Mouse (Mus musculus): Measurements from ENCODE around the gene Bivm. TPM values are rescaled to one million over a fixed set of nuclear protein-coding genes. Genes with fewer than 3 reads are reported as not detected.

The Bivm gene
- polyA plus RNA-seq, 1 experiment from 2014 or later = 4.4 TPM

DNA sequence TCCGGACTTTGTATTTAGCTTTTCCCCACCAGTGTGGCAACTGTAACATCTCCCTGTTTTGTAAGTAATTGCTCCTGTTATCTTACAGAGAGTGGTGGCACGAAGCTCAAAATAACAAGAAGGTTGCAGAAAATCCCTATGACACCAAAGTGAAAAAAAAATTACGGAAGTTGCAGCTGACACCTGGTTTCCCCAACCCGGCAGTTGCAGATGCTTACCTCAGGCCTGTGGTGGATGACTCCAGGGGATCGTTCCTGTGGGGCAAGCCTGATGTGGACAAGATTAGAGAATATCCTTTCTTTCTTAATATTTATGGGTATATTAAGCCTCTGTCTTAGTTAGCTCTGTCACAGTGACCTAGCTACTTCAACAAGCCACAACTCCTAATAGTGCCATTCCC lies 59.3 kb downstream of the Bivm start:
- Histone ChIP-seq H3K9ac (no peak overlapping the region), H3K27ac (no peak overlapping the region), H3K4me2 (no peak overlapping the region), H3K9me3 (replicated peaks) (no peaks in the 10 kb centered on the region), H3K4me1 (replicated peaks) (no peaks in the 10 kb centered on the region), H3K27me3 (no peaks in the 10 kb centered on the region), H3K36me3 (peaks cover 62% of the 10 kb centered on the region), H3K4me3 (replicated peaks) (no peak overlapping the region)
- DNase-seq (no peak), ATAC-seq (ENCODE audit: low read depth) (no peak)
- WGBS (ENCODE audit: insufficient replicate concordance) = 81% methylated on average over 5 of the region's 5 CpGs

DNA sequence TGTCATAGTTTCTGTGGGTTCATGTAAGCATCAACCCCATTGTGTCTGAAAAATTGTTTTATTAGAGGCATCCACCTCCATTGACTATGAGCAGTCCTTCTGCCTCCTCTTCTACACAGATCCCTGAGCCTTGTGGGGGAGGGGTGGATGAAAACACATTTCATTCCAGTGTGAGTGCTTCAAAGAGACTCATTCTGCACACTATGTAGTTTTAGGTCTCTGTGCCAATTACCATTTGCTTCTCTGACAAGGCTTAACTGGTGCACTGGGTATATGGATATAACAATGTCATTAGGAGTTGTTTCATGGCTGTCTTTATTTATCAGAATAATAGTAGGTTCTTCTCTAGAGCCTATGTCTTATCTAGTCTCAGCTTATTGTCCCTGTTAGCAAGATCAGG lies 67.6 kb downstream of the Bivm start:
- Histone ChIP-seq H3K9ac (no peak overlapping the region), H3K27ac (no peak overlapping the region), H3K4me3 (replicated peaks) (no peak overlapping the region), H3K4me2 (no peak overlapping the region), H3K27me3 (no peaks in the 10 kb centered on the region), H3K4me1 (replicated peaks) (no peaks in the 10 kb centered on the region), H3K9me3 (replicated peaks) (no peaks in the 10 kb centered on the region), H3K36me3 (peaks cover 3% of the 10 kb centered on the region; the same call in 1 of the 2 replicates)
- DNase-seq (no peak), ATAC-seq (ENCODE audit: low read depth) (no peak)

Other genes with a start within 250 kb of the Bivm start
- 32.9 and 41.2 TPM in 2 replicates for gene Tpp2, start 185.3 kb upstream of the Bivm start, polyA plus RNA-seq (2015; fragmentation: Nextera tagmentation; extraction: Ambion mirVana)
- gene Mettl21c, start 98.9 kb upstream of the Bivm start, polyA plus RNA-seq (2015; fragmentation: Nextera tagmentation; extraction: Ambion mirVana) = 0.06 and 0.13 TPM in 2 replicates
- 0.13 and 0.20 TPM in 2 replicates for gene Gm8251, start 57.0 kb upstream of the Bivm start, polyA plus RNA-seq (2015; fragmentation: Nextera tagmentation; extraction: Ambion mirVana)
- 80.3 and 89.4 TPM in 2 replicates for gene Tex30, start 16.5 kb upstream of the Bivm start, polyA plus RNA-seq (2015; fragmentation: Nextera tagmentation; extraction: Ambion mirVana)
- 21.6 and 24.1 TPM in 2 replicates for gene Kdelc1, start 149 bp upstream of the Bivm start, polyA plus RNA-seq (2015; fragmentation: Nextera tagmentation; extraction: Ambion mirVana)
- 5.9 and 6.9 TPM in 2 replicates for gene Ercc5, start 28.8 kb downstream of the Bivm start, polyA plus RNA-seq (2015; fragmentation: Nextera tagmentation; extraction: Ambion mirVana)
- not detected in 2 replicates for gene Mettl21e, start 100.0 kb downstream of the Bivm start, polyA plus RNA-seq (2015; fragmentation: Nextera tagmentation; extraction: Ambion mirVana)

Data from liver, embryonic 13.5 days (tissue).